9 mouse cellular contexts compared by ENCODE assay signal in genomic region chr15:101772080-101772710, GRCm38 (mm10). TPM values are rescaled to one million over a fixed set of nuclear protein-coding genes. Genes with fewer than 3 reads are reported as not detected.
DNase-seq lines count a peak whose midpoint lies in the region; ATAC-seq and TF ChIP-seq lines count a peak whose summit lies in the region.
"Had no signal": no experiment of that assay in that cellular context is flagged by ENCODE, and none has a peak within 500 bp of the region (broad histone marks: within the 10 kb centered on the region; RNA-seq: fewer than 3 reads in every experiment).

No protein-coding gene starts in this region.

- ATAC-seq in common myeloid progenitor, adult 5-6 weeks (replicated peaks; ENCODE audit: low read depth, poor library complexity, severe bottlenecking) = peak; percentile 54
- peak; percentile 18; the same call in 1 of the 2 replicates for ATAC-seq in hindbrain, postnatal 0 days
- no peak for ATAC-seq in midbrain, postnatal 0 days (ENCODE audit: low FRiP score)

- no peak overlapping the region for H3K4me3 ChIP-seq in left cerebral cortex, adult 2 months
- no peak overlapping the region for H3K4me3 ChIP-seq in hindbrain, postnatal 0 days (ENCODE audit: low read length)
- no peak overlapping the region for H3K4me3 ChIP-seq in midbrain, postnatal 0 days (ENCODE audit: low read depth, low read length)
- H3K4me3 ChIP-seq: midbrain, embryonic 12.5 days had no signal

- no peak overlapping the region for H3K27ac ChIP-seq in left cerebral cortex, adult 2 months
- no peak overlapping the region for H3K27ac ChIP-seq in hindbrain, postnatal 0 days
- no peak overlapping the region for H3K27ac ChIP-seq in midbrain, postnatal 0 days (ENCODE audit: low read depth, low read length)
- H3K27ac ChIP-seq: midbrain, embryonic 12.5 days had no signal

- no peak for DNase-seq in left cerebral cortex, adult 2 months (ENCODE audit: extremely low spot score in 1 of 2, low spot score in 2 of 2)
- no peak for DNase-seq in left cerebral cortex, postnatal 36 days (ENCODE audit: low spot score in 2 of 2)
- peak; percentile 12 for DNase-seq in MEL-GATA-1-ER (ENCODE audit: extremely low read depth, low read depth)
- DNase-seq in hindbrain, postnatal 0 days (ENCODE audit: low spot score) = peak; percentile 40
- no peak for DNase-seq in midbrain, postnatal 0 days (ENCODE audit: low spot score)
- no peak for DNase-seq in frontal cortex, postnatal 36 days (ENCODE audit: low spot score in 2 of 2)

- H3K27me3 ChIP-seq in hindbrain, postnatal 0 days (ENCODE audit: insufficient read depth, low read length) = no peaks in the 10 kb centered on the region
- H3K27me3 ChIP-seq in midbrain, postnatal 0 days (ENCODE audit: insufficient read depth, low read length) = no peaks in the 10 kb centered on the region
- H3K27me3 ChIP-seq: midbrain, embryonic 12.5 days had no signal

- H3K9ac ChIP-seq in hindbrain, postnatal 0 days (replicated peaks; ENCODE audit: low read length) = no peak overlapping the region
- no peak overlapping the region for H3K9ac ChIP-seq in midbrain, postnatal 0 days (replicated peaks; ENCODE audit: low read length, poor library complexity, severe bottlenecking)
- H3K9ac ChIP-seq: midbrain, embryonic 12.5 days had no signal

- 62% methylated on average over 5 of the region's 5 CpGs for WGBS in hindbrain, postnatal 0 days
- WGBS in midbrain, postnatal 0 days = 76% methylated on average over 5 of the region's 5 CpGs

- intact Hi-C loops in left cerebral cortex, adult 2 months (cut with DNase I) = loop anchor here (1.0 to 5.0 kb wide), 4 partner anchors 201 to 433 kb away; no protein-coding TSS in a partner anchor
- intact Hi-C loops in left cerebral cortex, postnatal 36 days (cut with DNase I) = loop anchor here (1.0 to 2.0 kb wide), 3 partner anchors 201 to 433 kb away; no protein-coding TSS in a partner anchor

- H3K4me2 ChIP-seq in hindbrain, postnatal 0 days (ENCODE audit: low read depth, low read length) = no peak overlapping the region
- H3K4me2 ChIP-seq in midbrain, postnatal 0 days (ENCODE audit: low read depth, low read length, poor library complexity, severe bottlenecking) = no peak overlapping the region
- H3K4me2 ChIP-seq: midbrain, embryonic 12.5 days had no signal

- no peaks in the 10 kb centered on the region for H3K4me1 ChIP-seq in hindbrain, postnatal 0 days (ENCODE audit: insufficient read depth, low read length)
- H3K4me1 ChIP-seq in midbrain, postnatal 0 days (ENCODE audit: insufficient read depth, low read length) = no peaks in the 10 kb centered on the region
- H3K4me1 ChIP-seq: midbrain, embryonic 12.5 days had no signal

- TF ChIP-seq CTCF in left cerebral cortex, adult 2 months (IDR thresholded peaks at IDR 0.05) = peak; percentile 37
- peak; percentile 58 for TF ChIP-seq CTCF in hindbrain, postnatal 0 days (IDR thresholded peaks at IDR 0.05; ENCODE audit: low read depth)
- peak; percentile 62 for TF ChIP-seq CTCF in midbrain, postnatal 0 days (IDR thresholded peaks at IDR 0.05)

- H3K36me3 ChIP-seq in hindbrain, postnatal 0 days (ENCODE audit: insufficient read depth, low read length) = no peaks in the 10 kb centered on the region
- no peaks in the 10 kb centered on the region for H3K36me3 ChIP-seq in midbrain, postnatal 0 days (ENCODE audit: insufficient read depth, low read length)
- H3K36me3 ChIP-seq: midbrain, embryonic 12.5 days had no signal

- H3K9me3 ChIP-seq in hindbrain, postnatal 0 days (ENCODE audit: low read length) = no peaks in the 10 kb centered on the region
- H3K9me3 ChIP-seq in midbrain, postnatal 0 days (ENCODE audit: low read length) = no peaks in the 10 kb centered on the region
- H3K9me3 ChIP-seq: midbrain, embryonic 12.5 days had no signal

RNA-seq across cellular contexts. Expression of gene Krt72, which starts 14.1 kb away (rescaled TPM):
- not detected for total RNA-seq in left cerebral cortex, adult 2 months (2021)
- total RNA-seq in left cerebral cortex, postnatal 36 days (2021) = not detected
- total RNA-seq in common myeloid progenitor, adult 5-6 weeks (2017) = not detected in 2 replicates
- 1.9 TPM in 1 of 2 replicates, not detected in the other for total RNA-seq in hindbrain, postnatal 0 days (2014; rRNA removed)
- 0.44 TPM in 1 of 2 replicates, not detected in the other for polyA plus RNA-seq in hindbrain, postnatal 0 days (2015; fragmentation: Nextera tagmentation; extraction: Ambion mirVana)
- not detected in 2 replicates for total RNA-seq in midbrain, postnatal 0 days (2014; rRNA removed)
- not detected in 2 replicates for polyA plus RNA-seq in midbrain, postnatal 0 days (2015; fragmentation: Nextera tagmentation; extraction: Ambion mirVana)
- total RNA-seq: gastrocnemius, postnatal 4 days had no signal
- polyA plus RNA-seq: midbrain, embryonic 12.5 days had no signal

RNA-seq across cellular contexts. Expression of gene Krt71, which starts 29.3 kb away (rescaled TPM):
- total RNA-seq in left cerebral cortex, adult 2 months (2021) = not detected
- total RNA-seq in left cerebral cortex, postnatal 36 days (2021) = not detected
- not detected in 2 replicates for total RNA-seq in common myeloid progenitor, adult 5-6 weeks (2017)
- 2.1 and 2.2 TPM in 2 replicates for total RNA-seq in hindbrain, postnatal 0 days (2014; rRNA removed)
- polyA plus RNA-seq in hindbrain, postnatal 0 days (2015; fragmentation: Nextera tagmentation; extraction: Ambion mirVana) = 1.2 and 1.9 TPM in 2 replicates
- total RNA-seq in midbrain, postnatal 0 days (2014; rRNA removed) = 2.8 TPM in 1 of 2 replicates, not detected in the other
- polyA plus RNA-seq in midbrain, postnatal 0 days (2015; fragmentation: Nextera tagmentation; extraction: Ambion mirVana) = 0.25 and 0.27 TPM in 2 replicates
- polyA plus RNA-seq: midbrain, embryonic 12.5 days had no signal

RNA-seq across cellular contexts. Expression of gene Krt73, which starts 30.0 kb away (rescaled TPM):
- 1 to 10 TPM; 1.0 to 1.2 TPM for total RNA-seq in left cerebral cortex, adult 2 months (2021)
- 1 to 10 TPM; 1.5 to 1.6 TPM for total RNA-seq in left cerebral cortex, postnatal 36 days (2021)
- total RNA-seq in common myeloid progenitor, adult 5-6 weeks (2017) = not detected in 2 replicates
- 1.5 and 1.7 TPM in 2 replicates for total RNA-seq in hindbrain, postnatal 0 days (2014; rRNA removed)
- 2.4 and 2.5 TPM in 2 replicates for polyA plus RNA-seq in hindbrain, postnatal 0 days (2015; fragmentation: Nextera tagmentation; extraction: Ambion mirVana)
- total RNA-seq in midbrain, postnatal 0 days (2014; rRNA removed) = 1.3 TPM in 1 of 2 replicates, not detected in the other
- polyA plus RNA-seq in midbrain, postnatal 0 days (2015; fragmentation: Nextera tagmentation; extraction: Ambion mirVana) = 0.36 and 0.39 TPM in 2 replicates

RNA-seq across cellular contexts. Expression of gene Krt2, which starts 45.8 kb away (rescaled TPM):
- total RNA-seq in left cerebral cortex, adult 2 months (2021) = 1 to 10 TPM in 1 of 2 experiments, under 1 TPM in 1; 0.20 to 1.1 TPM
- total RNA-seq in left cerebral cortex, postnatal 36 days (2021) = under 1 TPM; 0.15 to 0.29 TPM
- total RNA-seq in common myeloid progenitor, adult 5-6 weeks (2017) = not detected in 2 replicates
- total RNA-seq in hindbrain, postnatal 0 days (2014; rRNA removed) = 0.37 TPM in 1 of 2 replicates, not detected in the other
- 0.21 and 0.37 TPM in 2 replicates for polyA plus RNA-seq in hindbrain, postnatal 0 days (2015; fragmentation: Nextera tagmentation; extraction: Ambion mirVana)
- not detected in 2 replicates for total RNA-seq in midbrain, postnatal 0 days (2014; rRNA removed)
- polyA plus RNA-seq in midbrain, postnatal 0 days (2015; fragmentation: Nextera tagmentation; extraction: Ambion mirVana) = 0.12 TPM in 1 of 2 replicates, not detected in the other
- total RNA-seq: gastrocnemius, postnatal 4 days had no signal
- polyA plus RNA-seq: midbrain, embryonic 12.5 days had no signal

RNA-seq across cellular contexts. Expression of gene Krt5, which starts 59.5 kb away (rescaled TPM):
- total RNA-seq in left cerebral cortex, adult 2 months (2021) = not detected
- total RNA-seq in left cerebral cortex, postnatal 36 days (2021) = not detected
- total RNA-seq in common myeloid progenitor, adult 5-6 weeks (2017) = not detected in 2 replicates
- total RNA-seq in hindbrain, postnatal 0 days (2014; rRNA removed) = not detected in 2 replicates
- 0.15 TPM in 1 of 2 replicates, not detected in the other for polyA plus RNA-seq in hindbrain, postnatal 0 days (2015; fragmentation: Nextera tagmentation; extraction: Ambion mirVana)
- 6.4 TPM in 1 of 2 replicates, not detected in the other for total RNA-seq in midbrain, postnatal 0 days (2014; rRNA removed)
- 0.14 TPM in 1 of 2 replicates, not detected in the other for polyA plus RNA-seq in midbrain, postnatal 0 days (2015; fragmentation: Nextera tagmentation; extraction: Ambion mirVana)

Comparison
In these comparisons a context has a peak if more than half of its experiments do, and no peak if none do; other contexts are left out.
1. DNase-seq: peak in MEL-GATA-1-ER (single experiment) and hindbrain, postnatal 0 days (single experiment); none in left cerebral cortex, adult 2 months (0 of 2), left cerebral cortex, postnatal 36 days (0 of 2), midbrain, postnatal 0 days (single experiment) and frontal cortex, postnatal 36 days (0 of 2).
2. Peak in every context shown above with its lines, with median percentiles within 50 percentile points of each other: CTCF ChIP-seq.